Mouse (Mus musculus): ENCODE data around the gene Ppp1r15a. TPM values are rescaled to one million over a fixed set of nuclear protein-coding genes. Genes with fewer than 3 reads are reported as not detected.

Ppp1r15a gene
- polyA plus RNA-seq, 1 experiment from 2014 or later: 18.5 TPM

DNA sequence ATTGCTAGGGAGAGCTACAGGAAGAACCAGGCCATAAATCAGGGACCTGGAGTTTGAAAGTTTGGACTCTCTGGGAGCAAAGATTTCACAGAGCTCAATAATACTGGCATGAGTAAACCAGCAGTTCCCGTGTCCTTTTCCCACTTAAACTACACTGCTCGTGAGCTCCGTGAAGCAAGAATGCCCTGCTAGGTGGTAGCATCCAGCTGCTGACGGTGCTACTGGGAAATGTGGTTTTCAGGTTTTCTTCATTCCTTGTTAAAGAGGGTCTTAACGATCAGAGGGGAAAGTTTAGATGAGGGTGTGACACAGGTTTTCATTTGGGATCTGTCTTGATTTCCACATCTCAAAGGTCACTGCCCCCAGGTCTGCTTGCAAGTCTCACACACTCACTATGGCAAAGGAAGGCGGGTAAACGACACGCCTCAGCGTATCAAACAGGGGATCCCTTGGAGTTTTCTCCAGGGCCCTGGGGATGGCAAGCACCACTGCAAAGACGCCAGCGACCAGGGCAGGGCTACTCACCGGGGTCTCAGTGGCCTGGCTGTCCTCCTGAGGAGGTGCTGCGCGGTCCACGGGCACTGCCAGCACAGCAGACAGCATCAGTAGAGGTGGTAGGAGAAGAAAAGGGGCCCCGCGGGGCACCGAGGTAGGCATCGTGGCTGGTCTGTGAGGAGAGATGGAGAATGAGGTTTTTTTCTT, 16.7 kb downstream of the Ppp1r15a start:
- Histone ChIP-seq H3K4me2 (replicated peaks) (peak overlapping the region; percentile 80), H3K9me3 (no peaks in the 10 kb centered on the region), H3K36me3 (peaks cover 15% of the 10 kb centered on the region), H3K27ac (replicated peaks) (peak overlapping the region; percentile 85; the same call in 1 of the 2 replicates), H3K9ac (replicated peaks) (peak overlapping the region; percentile 87), H3K27me3 (no peaks in the 10 kb centered on the region), H3K4me3 (peak overlapping the region; percentile 77), H3K4me1 (peaks cover 14% of the 10 kb centered on the region)
- ATAC-seq (ENCODE audit: low FRiP score, low read depth): no peak
- 44% methylated on average over 19 of the region's 19 CpGs for WGBS

DNA sequence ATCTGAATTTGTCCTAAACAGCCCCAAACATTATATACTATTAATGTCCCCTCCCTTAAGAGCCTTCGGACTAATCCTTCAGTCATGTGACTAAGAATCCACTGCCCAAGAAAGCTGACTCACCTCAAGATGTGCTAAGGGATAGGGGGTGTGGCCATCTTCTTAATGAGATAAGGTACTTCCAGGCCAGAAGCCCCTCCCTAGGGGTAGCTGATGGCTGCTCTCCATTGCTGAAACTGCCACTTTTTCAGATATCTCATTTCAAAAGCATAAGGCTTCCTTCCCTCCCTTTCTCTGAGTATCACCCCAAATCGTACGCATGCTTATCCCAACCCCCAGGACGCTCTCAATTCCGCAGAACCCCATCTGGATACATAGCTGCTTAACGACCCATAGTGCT, 17.5 kb downstream of the Ppp1r15a start:
- peaks cover 14% of the 10 kb centered on the region for H3K4me1 ChIP-seq
- ATAC-seq (ENCODE audit: low FRiP score, low read depth): no peak
- H3K4me3 ChIP-seq: 0 out of 2 replicates have a peak overlapping the region, but pooled peaks have one; percentile 7
- peaks cover 15% of the 10 kb centered on the region for H3K36me3 ChIP-seq
- H3K27me3 ChIP-seq: no peaks in the 10 kb centered on the region
- WGBS: 86% methylated on average over 6 of the region's 6 CpGs
- H3K9me3 ChIP-seq: no peaks in the 10 kb centered on the region
- H3K27ac ChIP-seq (replicated peaks): no peak overlapping the region
- no peak overlapping the region; the same call in 1 of the 2 replicates for H3K9ac ChIP-seq (replicated peaks)
- no peak overlapping the region for H3K4me2 ChIP-seq (replicated peaks)

GRCm38 (mm10) chr7:45507583-45507982, 18.5 kb downstream of the Ppp1r15a start:
- Histone ChIP-seq H3K9me3 (no peaks in the 10 kb centered on the region), H3K9ac (replicated peaks) (no peak overlapping the region), H3K4me3 (no peak overlapping the region), H3K36me3 (peaks cover 19% of the 10 kb centered on the region), H3K4me2 (replicated peaks) (no peak overlapping the region), H3K27me3 (no peaks in the 10 kb centered on the region), H3K4me1 (peaks cover 14% of the 10 kb centered on the region), H3K27ac (replicated peaks) (no peak overlapping the region)
- 90% methylated on average over 6 of the region's 6 CpGs for WGBS
- ATAC-seq (ENCODE audit: low FRiP score, low read depth): no peak

- Histone ChIP-seq H3K4me3 (no peak overlapping the region), H3K27me3 (no peaks in the 10 kb centered on the region), H3K9me3 (no peaks in the 10 kb centered on the region), H3K27ac (replicated peaks) (no peak overlapping the region), H3K4me2 (replicated peaks) (no peak overlapping the region), H3K4me1 (no peaks in the 10 kb centered on the region), H3K9ac (replicated peaks) (no peak overlapping the region), H3K36me3 (peaks cover 86% of the 10 kb centered on the region)
- 95% methylated on average over 6 of the region's 6 CpGs for WGBS
- ATAC-seq (ENCODE audit: low FRiP score, low read depth): no peak
These were observed 27.6 kb downstream of the Ppp1r15a start for GRCm38 (mm10) chr7:45498427-45498826.

GRCm38 (mm10) chr7:45494548-45494947, 31.5 kb downstream of the Ppp1r15a start:
- H3K27ac ChIP-seq (replicated peaks): no peak overlapping the region
- H3K9ac ChIP-seq (replicated peaks): no peak overlapping the region
- H3K4me2 ChIP-seq (replicated peaks): no peak overlapping the region
- ATAC-seq (ENCODE audit: low FRiP score, low read depth): no peak
- H3K4me1 ChIP-seq: peaks cover 5% of the 10 kb centered on the region; the same call in 1 of the 2 replicates
- H3K36me3 ChIP-seq: peaks cover 67% of the 10 kb centered on the region
- H3K27me3 ChIP-seq: no peaks in the 10 kb centered on the region
- 77% methylated on average over 9 of the region's 9 CpGs for WGBS
- no peaks in the 10 kb centered on the region for H3K9me3 ChIP-seq
- H3K4me3 ChIP-seq: no peak overlapping the region

DNA sequence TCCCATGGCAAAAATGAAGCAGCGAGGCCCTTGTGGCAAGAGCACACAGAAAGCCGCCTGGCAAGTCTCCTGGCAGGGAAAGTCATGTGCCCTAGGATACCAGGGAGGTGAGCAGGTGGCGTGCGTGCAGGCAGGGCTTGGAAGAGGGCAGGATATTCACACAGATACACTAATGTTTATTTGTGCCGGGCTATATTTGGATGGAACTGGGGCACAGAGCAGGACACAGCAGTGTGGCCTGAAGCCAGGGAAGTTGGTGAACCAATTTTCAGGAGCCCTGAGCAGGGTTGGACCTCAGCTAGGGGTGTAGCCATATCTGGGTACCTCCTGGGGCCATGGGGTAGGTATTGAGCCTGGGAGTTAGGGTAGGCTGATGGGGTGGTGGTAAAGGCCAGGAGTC, 33.1 kb downstream of the Ppp1r15a start:
- no peaks in the 10 kb centered on the region for H3K27me3 ChIP-seq
- no peak overlapping the region for H3K9ac ChIP-seq (replicated peaks)
- H3K9me3 ChIP-seq: no peaks in the 10 kb centered on the region
- ATAC-seq (ENCODE audit: low FRiP score, low read depth): no peak
- peaks cover 13% of the 10 kb centered on the region; the same call in 1 of the 2 replicates for H3K4me1 ChIP-seq
- H3K27ac ChIP-seq (replicated peaks): no peak overlapping the region
- H3K4me3 ChIP-seq: no peak overlapping the region
- H3K36me3 ChIP-seq: peaks cover 51% of the 10 kb centered on the region
- H3K4me2 ChIP-seq (replicated peaks): no peak overlapping the region
- WGBS: 95% methylated on average over 5 of the region's 5 CpGs

DNA sequence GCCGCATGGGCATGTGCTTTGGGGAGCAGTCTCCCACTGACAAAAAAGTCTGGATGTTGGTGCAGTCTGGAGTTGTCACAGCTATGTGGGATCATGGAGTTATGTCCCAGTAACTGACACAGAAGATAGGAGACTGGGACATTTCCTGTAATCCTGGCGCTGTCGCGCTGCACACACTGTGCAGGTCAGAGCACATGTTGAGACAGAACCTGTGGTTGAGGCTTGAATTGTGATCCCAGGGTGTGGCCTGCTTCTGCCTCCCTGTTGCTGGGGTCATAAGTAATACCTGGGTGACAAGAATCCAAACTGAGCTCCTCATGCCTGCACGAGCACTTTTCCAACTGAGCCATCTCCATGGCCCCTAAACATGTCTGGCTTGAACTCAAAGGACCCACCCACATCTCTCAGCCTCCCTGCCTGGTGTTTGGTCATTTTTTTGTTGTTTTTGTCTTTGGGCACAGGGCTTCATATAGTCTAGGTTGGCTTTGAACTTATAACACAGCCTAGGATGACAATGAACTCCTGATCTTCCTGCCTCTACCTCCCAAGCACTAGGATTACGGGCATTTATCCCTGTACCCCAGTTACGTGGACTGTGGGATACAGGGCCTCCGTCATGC, 33.7 kb downstream of the Ppp1r15a start:
- WGBS: 93% methylated on average over 8 of the region's 8 CpGs
- no peak overlapping the region for H3K9ac ChIP-seq (replicated peaks)
- no peak overlapping the region for H3K27ac ChIP-seq (replicated peaks)
- no peak for ATAC-seq (ENCODE audit: low FRiP score, low read depth)
- H3K4me1 ChIP-seq: peaks cover 13% of the 10 kb centered on the region; the same call in 1 of the 2 replicates
- no peak overlapping the region for H3K4me2 ChIP-seq (replicated peaks)
- no peak overlapping the region for H3K4me3 ChIP-seq
- no peaks in the 10 kb centered on the region for H3K27me3 ChIP-seq
- no peaks in the 10 kb centered on the region for H3K9me3 ChIP-seq
- peaks cover 45% of the 10 kb centered on the region for H3K36me3 ChIP-seq

GRCm38 (mm10) chr7:45491264-45491663, 34.8 kb downstream of the Ppp1r15a start:
- H3K36me3 ChIP-seq: peaks cover 36% of the 10 kb centered on the region
- H3K4me1 ChIP-seq: peaks cover 13% of the 10 kb centered on the region; the same call in 1 of the 2 replicates
- H3K27me3 ChIP-seq: no peaks in the 10 kb centered on the region
- H3K4me3 ChIP-seq: no peak overlapping the region
- 19% methylated on average over 3 of the region's 3 CpGs for WGBS
- H3K9ac ChIP-seq (replicated peaks): no peak overlapping the region
- no peaks in the 10 kb centered on the region for H3K9me3 ChIP-seq
- ATAC-seq (ENCODE audit: low FRiP score, low read depth): no peak
- H3K4me2 ChIP-seq (replicated peaks): no peak overlapping the region
- no peak overlapping the region for H3K27ac ChIP-seq (replicated peaks)

- Histone ChIP-seq H3K9ac (replicated peaks) (no peak overlapping the region), H3K4me3 (no peak overlapping the region), H3K27me3 (no peaks in the 10 kb centered on the region), H3K4me1 (peaks cover 13% of the 10 kb centered on the region; the same call in 1 of the 2 replicates), H3K27ac (replicated peaks) (no peak overlapping the region), H3K9me3 (no peaks in the 10 kb centered on the region), H3K4me2 (replicated peaks) (no peak overlapping the region), H3K36me3 (peaks cover 32% of the 10 kb centered on the region)
- ATAC-seq (ENCODE audit: low FRiP score, low read depth): no peak
- 41% methylated on average over 9 of the region's 9 CpGs for WGBS
These were observed 35.2 kb downstream of the Ppp1r15a start for GRCm38 (mm10) chr7:45490822-45491221.

DNA sequence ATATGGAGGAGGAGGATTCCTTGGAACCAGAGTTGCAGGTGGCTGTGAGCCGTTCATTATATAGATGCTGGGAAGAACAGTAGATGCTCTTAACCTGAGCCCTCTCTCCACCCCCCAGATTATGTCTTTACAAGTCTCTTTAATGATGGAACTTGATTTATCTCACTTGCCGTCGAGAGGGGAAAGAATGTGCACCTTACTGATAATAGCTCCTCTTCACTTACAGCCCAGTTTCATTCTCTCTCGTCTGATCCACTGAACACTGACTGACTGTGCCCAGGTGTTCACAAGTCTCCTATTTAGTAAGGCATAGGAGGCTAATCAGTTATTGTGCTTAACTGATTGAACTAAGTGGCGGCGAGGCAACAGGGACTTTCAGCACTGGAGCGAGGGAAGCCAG, 36.5 kb downstream of the Ppp1r15a start:
- Histone ChIP-seq H3K9ac (replicated peaks) (no peak overlapping the region), H3K27ac (replicated peaks) (no peak overlapping the region), H3K4me2 (replicated peaks) (no peak overlapping the region)

DNA sequence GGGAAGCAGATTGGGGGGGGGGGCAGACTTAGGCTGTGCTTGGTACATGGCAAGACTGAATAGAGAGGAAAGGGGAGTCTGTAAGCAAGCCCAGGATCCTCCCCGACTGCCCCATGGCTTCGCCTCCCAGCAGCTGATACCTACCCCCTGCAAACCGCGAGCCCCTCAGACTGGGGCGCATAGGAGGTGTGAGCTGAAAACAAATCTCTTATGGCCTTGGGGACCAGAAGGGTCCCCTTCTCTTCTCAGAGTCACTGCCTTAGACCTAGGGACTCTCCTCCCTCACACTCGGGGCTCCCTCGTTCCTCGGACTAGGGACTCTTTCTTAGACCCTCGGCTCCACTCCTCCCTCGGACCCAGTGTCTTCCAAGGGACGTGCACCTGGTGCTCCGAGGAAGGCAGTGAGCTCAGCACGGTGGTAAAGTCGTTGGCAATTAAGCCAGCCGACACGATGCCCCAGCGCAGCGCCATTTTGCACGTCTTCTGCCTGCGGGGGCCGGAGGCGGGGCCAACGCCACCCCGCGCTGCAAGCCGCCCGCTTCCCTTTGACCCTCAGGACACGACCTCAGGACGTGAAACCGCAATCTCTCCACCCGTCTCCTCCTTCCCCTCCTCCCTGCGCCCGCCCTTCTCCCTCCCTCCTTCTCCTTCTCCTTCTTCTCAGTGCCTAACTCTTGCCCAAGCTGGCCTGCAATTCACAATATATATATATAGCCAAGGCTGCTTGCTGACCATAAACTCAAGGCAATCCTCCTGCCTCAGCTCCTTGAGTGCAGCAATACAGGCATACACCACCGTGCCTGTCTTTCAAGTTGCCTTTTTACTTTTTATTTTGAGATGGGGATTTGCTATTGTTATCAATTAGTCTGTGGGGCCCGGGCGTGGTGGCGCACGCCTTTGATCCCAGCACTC, 37.5 kb downstream of the Ppp1r15a start, which contains the start of gene Dhdh:
TSS of gene Dhdh (minus strand) at position 513 of the 912 bp plus-strand sequence.
- 5% methylated on average over 38 of the region's 38 CpGs for WGBS
- H3K27ac ChIP-seq (replicated peaks): peak within 1 kb of the TSS; percentile 62

More for the DNA sequence above, 36.5 kb downstream of the Ppp1r15a start:
- WGBS: 88% methylated on average over 7 of the region's 7 CpGs
- no peak overlapping the region for H3K4me3 ChIP-seq
- H3K27me3 ChIP-seq: no peaks in the 10 kb centered on the region
- peaks cover 20% of the 10 kb centered on the region for H3K36me3 ChIP-seq
- ATAC-seq (ENCODE audit: low FRiP score, low read depth): no peak
- no peaks in the 10 kb centered on the region for H3K9me3 ChIP-seq
- H3K4me1 ChIP-seq: peaks cover 13% of the 10 kb centered on the region; the same call in 1 of the 2 replicates

More for the DNA sequence above, 37.5 kb downstream of the Ppp1r15a start, which contains the start of gene Dhdh:
- H3K36me3 ChIP-seq: peaks cover 9% of the 10 kb centered on the region
- peak within 1 kb of the TSS; percentile 48 for H3K4me3 ChIP-seq
- H3K4me1 ChIP-seq: peaks cover 13% of the 10 kb centered on the region; the same call in 1 of the 2 replicates
- peak within 1 kb of the TSS; percentile 63 for H3K9ac ChIP-seq (replicated peaks)
- no peaks in the 10 kb centered on the region for H3K9me3 ChIP-seq
- no peaks in the 10 kb centered on the region for H3K27me3 ChIP-seq
- H3K4me2 ChIP-seq (replicated peaks): peak within 1 kb of the TSS; percentile 66
- ATAC-seq (ENCODE audit: low FRiP score, low read depth): peak; percentile 57
